Mouse (Mus musculus) cortical plate, adult 2 months (tissue): ENCODE measurements around the gene Mmp24.
A peak's percentile ranks its signal among the peaks of the same experiment; 100 is the strongest.

ENCODE experiments used
- CTCF ChIP-seq: fragments of 200-500 bp; IDR thresholded peaks from 2 replicates; pipeline ENCODE4 v1.5.1; 2011; ENCODE audit warnings: mild to moderate bottlenecking, control low read depth, low read length; ENCODE audit not compliant: insufficient read depth; ENCODE audit errors: extremely low read depth
- POLR2A ChIP-seq: fragments of 200-500 bp; IDR thresholded peaks from 2 replicates; pipeline ENCODE4 v1.6.1; 2011; ENCODE audit warnings: mild to moderate bottlenecking, low read length, control low read depth; ENCODE audit not compliant: insufficient read depth; ENCODE audit errors: extremely low read depth

DNA sequence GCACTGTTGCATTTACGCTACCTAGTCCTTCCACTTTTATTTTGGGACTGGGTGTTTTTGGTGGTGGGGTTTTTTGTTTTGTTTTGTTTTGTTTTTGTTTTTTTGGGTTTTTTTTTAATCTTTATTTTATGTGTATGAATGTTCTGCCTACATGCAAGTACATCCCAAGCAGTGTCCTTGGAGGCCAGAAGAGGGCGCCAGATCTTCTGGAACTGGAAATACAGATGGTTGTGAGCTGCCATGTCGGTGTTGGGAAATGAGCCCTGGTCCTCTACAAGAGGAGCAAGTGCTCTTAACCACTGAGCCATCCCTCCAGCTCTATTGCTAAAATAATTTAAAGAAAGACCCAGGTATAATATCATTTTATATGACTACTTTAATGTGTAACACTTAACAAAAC is 27.6 kb downstream of the Mmp24 start:
- TF ChIP-seq CTCF (peak; percentile 27; the same call in 1 of the 2 replicates), POLR2A (no peak)
